Mouse (Mus musculus) megakaryocyte progenitor cell, adult 5-6 weeks (primary cell): Measurements from ENCODE around the gene Zfp57. TPM values are rescaled to one million over a fixed set of nuclear protein-coding genes. Genes with fewer than 3 reads are reported as not detected.

Experiments used
- ATAC-seq: replicated peaks from 2 replicates; pipeline ENCODE4 v1.8.0; 2016; ENCODE audit warnings: mild to moderate bottlenecking, moderate TSS enrichment, inconsistent platforms; ENCODE audit not compliant: poor library complexity
- total RNA-seq, 2 experiments: library from RNA; stranded (forward) in 1 of 2; stranded (reverse) in 1 of 2; fragments of 157-497, 149-512 nt in 1 of 2; fragments of 200-1000 nt in 1 of 2; gene quantifications; 2 replicates each; pipeline versions ENCODE4 v1.2.3 to v1.2.4; 2015 to 2017

Gene Zfp57
- total RNA-seq, 2 experiments from 2014 or later = 0.22 to 0.25 TPM

GRCm38 (mm10) chr17:37044651-37045244 lies 43.8 kb downstream of the Zfp57 start:
- peak; percentile 70 for ATAC-seq

- peak; percentile 47 for ATAC-seq
These were observed 44.8 kb downstream of the Zfp57 start, which contains the start of gene Gabbr1 for GRCm38 (mm10) chr17:37045611-37046311. Gene Gabbr1 (plus strand): TSS chr17:37045966.

- 0 out of 2 replicates have a peak, but pooled peaks have one; percentile 7 for ATAC-seq
These were observed 45.5 kb downstream of the Zfp57 start for GRCm38 (mm10) chr17:37046312-37047112.

- ATAC-seq = no peak
These were observed 46.5 kb downstream of the Zfp57 start for GRCm38 (mm10) chr17:37047332-37047976.

GRCm38 (mm10) chr17:37047981-37048380 lies 47.0 kb downstream of the Zfp57 start:
- 0 out of 2 replicates have a peak, but pooled peaks have one; percentile 12 for ATAC-seq

GRCm38 (mm10) chr17:37048383-37048782 lies 47.4 kb downstream of the Zfp57 start:
- ATAC-seq = no peak

GRCm38 (mm10) chr17:37049570-37050310 lies 48.8 kb downstream of the Zfp57 start:
- ATAC-seq = peak; percentile 40

- peak; percentile 12; the same call in 1 of the 2 replicates for ATAC-seq
These were observed 49.4 kb downstream of the Zfp57 start for GRCm38 (mm10) chr17:37050399-37050798.

GRCm38 (mm10) chr17:37050876-37051275 lies 49.9 kb downstream of the Zfp57 start:
- no peak for ATAC-seq

GRCm38 (mm10) chr17:37051745-37052144 lies 50.8 kb downstream of the Zfp57 start:
- peak; percentile 56 for ATAC-seq

- no peak for ATAC-seq
These were observed 56.0 kb downstream of the Zfp57 start for GRCm38 (mm10) chr17:37056957-37057356.

Other genes with a start within 250 kb of the Zfp57 start
- gene H2-M10.5, start 228.3 kb upstream of the Zfp57 start, total RNA-seq (2015) = not detected in 2 replicates
- gene H2-M10.5, start 228.3 kb upstream of the Zfp57 start, total RNA-seq (2017) = not detected in 2 replicates
- gene H2-M10.6, start 189.0 kb upstream of the Zfp57 start, total RNA-seq (2015) = not detected in 2 replicates
- gene H2-M10.6, start 189.0 kb upstream of the Zfp57 start, total RNA-seq (2017) = not detected in 2 replicates
- gene Trim26, start 164.0 kb upstream of the Zfp57 start, total RNA-seq (2015) = 12.3 and 13.9 TPM in 2 replicates
- gene Trim26, start 164.0 kb upstream of the Zfp57 start, total RNA-seq (2017) = 5.8 and 9.4 TPM in 2 replicates
- not detected in 2 replicates for gene Trim15, start 134.0 kb upstream of the Zfp57 start, total RNA-seq (2015)
- not detected in 2 replicates for gene Trim15, start 134.0 kb upstream of the Zfp57 start, total RNA-seq (2017)
- gene Trim10, start 131.6 kb upstream of the Zfp57 start, total RNA-seq (2015) = 0.24 and 1.8 TPM in 2 replicates
- 1.1 and 2.3 TPM in 2 replicates for gene Trim10, start 131.6 kb upstream of the Zfp57 start, total RNA-seq (2017)
- not detected in 2 replicates for gene Trim40, start 111.0 kb upstream of the Zfp57 start, total RNA-seq (2015)
- gene Trim40, start 111.0 kb upstream of the Zfp57 start, total RNA-seq (2017) = not detected in 2 replicates
- gene Trim31, start 103.0 kb upstream of the Zfp57 start, total RNA-seq (2015) = not detected in 2 replicates
- not detected in 2 replicates for gene Trim31, start 103.0 kb upstream of the Zfp57 start, total RNA-seq (2017)
- not detected in 2 replicates for gene Rnf39, start 58.2 kb upstream of the Zfp57 start, total RNA-seq (2015)
- not detected in 2 replicates for gene Rnf39, start 58.2 kb upstream of the Zfp57 start, total RNA-seq (2017)
- gene Ppp1r11, start 49.4 kb upstream of the Zfp57 start, total RNA-seq (2015) = 82.1 and 83.5 TPM in 2 replicates
- gene Ppp1r11, start 49.4 kb upstream of the Zfp57 start, total RNA-seq (2017) = 57.1 and 87.6 TPM in 2 replicates
- 105 and 108 TPM in 2 replicates for gene Znrd1, start 42.6 kb upstream of the Zfp57 start, total RNA-seq (2015)
- 37.2 and 53.9 TPM in 2 replicates for gene Znrd1, start 42.6 kb upstream of the Zfp57 start, total RNA-seq (2017)
- gene Znrd1as, start 42.6 kb upstream of the Zfp57 start, total RNA-seq (2015) = 3.3 and 5.5 TPM in 2 replicates
- 6.2 and 8.6 TPM in 2 replicates for gene Znrd1as, start 42.6 kb upstream of the Zfp57 start, total RNA-seq (2017)
- not detected in 2 replicates for gene 2410137M14Rik, start 19.9 kb upstream of the Zfp57 start, total RNA-seq (2015)
- not detected in 2 replicates for gene 2410137M14Rik, start 19.9 kb upstream of the Zfp57 start, total RNA-seq (2017)
- not detected in 2 replicates for gene H2-M5, start 11.6 kb upstream of the Zfp57 start, total RNA-seq (2015)
- not detected in 2 replicates for gene H2-M5, start 11.6 kb upstream of the Zfp57 start, total RNA-seq (2017)
- not detected in 2 replicates for gene Mog, start 22.2 kb downstream of the Zfp57 start, total RNA-seq (2015)
- not detected in 2 replicates for gene Mog, start 22.2 kb downstream of the Zfp57 start, total RNA-seq (2017)
- 2.6 and 4.3 TPM in 2 replicates for gene Gabbr1, start 44.8 kb downstream of the Zfp57 start, total RNA-seq (2015)
- 0.25 and 0.91 TPM in 2 replicates for gene Gabbr1, start 44.8 kb downstream of the Zfp57 start, total RNA-seq (2017)
- gene Olfr90, start 87.3 kb downstream of the Zfp57 start, total RNA-seq (2015) = not detected in 2 replicates
- gene Olfr90, start 87.3 kb downstream of the Zfp57 start, total RNA-seq (2017) = not detected in 2 replicates
- not detected in 2 replicates for gene Olfr91, start 97.1 kb downstream of the Zfp57 start, total RNA-seq (2015)
- not detected in 2 replicates for gene Olfr91, start 97.1 kb downstream of the Zfp57 start, total RNA-seq (2017)
- not detected in 2 replicates for gene Olfr92, start 118.9 kb downstream of the Zfp57 start, total RNA-seq (2015)
- gene Olfr92, start 118.9 kb downstream of the Zfp57 start, total RNA-seq (2017) = not detected in 2 replicates
- not detected in 2 replicates for gene Olfr93, start 160.3 kb downstream of the Zfp57 start, total RNA-seq (2015)
- gene Olfr93, start 160.3 kb downstream of the Zfp57 start, total RNA-seq (2017) = not detected in 2 replicates
- 0.22 TPM in 1 of 2 replicates, not detected in the other for gene Ubd, start 192.7 kb downstream of the Zfp57 start, total RNA-seq (2015)
- 0.27 TPM in 1 of 2 replicates, not detected in the other for gene Ubd, start 192.7 kb downstream of the Zfp57 start, total RNA-seq (2017)
- gene Olfr94, start 199.8 kb downstream of the Zfp57 start, total RNA-seq (2015) = not detected in 2 replicates
- not detected in 2 replicates for gene Olfr94, start 199.8 kb downstream of the Zfp57 start, total RNA-seq (2017)
- not detected in 2 replicates for gene Olfr95, start 212.0 kb downstream of the Zfp57 start, total RNA-seq (2015)
- not detected in 2 replicates for gene Olfr95, start 212.0 kb downstream of the Zfp57 start, total RNA-seq (2017)
- not detected in 2 replicates for gene Olfr96, start 219.0 kb downstream of the Zfp57 start, total RNA-seq (2015)
- not detected in 2 replicates for gene Olfr96, start 219.0 kb downstream of the Zfp57 start, total RNA-seq (2017)
- gene Olfr97, start 236.2 kb downstream of the Zfp57 start, total RNA-seq (2015) = not detected in 2 replicates
- gene Olfr97, start 236.2 kb downstream of the Zfp57 start, total RNA-seq (2017) = not detected in 2 replicates